Mouse (Mus musculus) embryonic fibroblast, embryonic 13.5 days (primary cell): ENCODE data around the gene Serf2. TPM values are rescaled to one million over a fixed set of nuclear protein-coding genes. Genes with fewer than 3 reads are reported as not detected.
A peak's percentile ranks its signal among the peaks of the same experiment; 100 is the strongest.
"Not testable (repeated sequence)": the region's sequence is repeated elsewhere in the genome, so short reads cannot be mapped to it uniquely, and the experiment has no call there.

Source experiments
- H3K27ac ChIP-seq: 2 replicates; pipeline ENCODE4 v1.5.1; 2012; ENCODE audit warnings: low read length, control low read depth, inconsistent platforms; ENCODE audit not compliant: insufficient read depth
- H3K4me1 ChIP-seq: 2 replicates; pipeline ENCODE4 v1.6.1; 2011; ENCODE audit warnings: low read length; ENCODE audit not compliant: control insufficient read depth, insufficient read depth
- H3K4me3 ChIP-seq: 2 replicates; pipeline ENCODE4 v1.5.1; 2011; ENCODE audit warnings: mild to moderate bottlenecking, control low read depth, low read length; ENCODE audit not compliant: insufficient read depth
- CTCF ChIP-seq: IDR thresholded peaks from 2 replicates; pipeline ENCODE4 v1.5.1; 2011; ENCODE audit warnings: mild to moderate bottlenecking, control low read depth, low read length, moderate library complexity, borderline replicate concordance; ENCODE audit not compliant: insufficient read depth
- POLR2A ChIP-seq: IDR thresholded peaks from 2 replicates; pipeline ENCODE4 v1.6.1; 2011; ENCODE audit warnings: low read depth, mild to moderate bottlenecking, control low read depth, low read length, moderate library complexity
- polyA plus RNA-seq: library from polyadenylated mRNA; stranded (reverse); fragments of >200 nt; gene quantifications from 2 replicates; pipeline ENCODE4 v1.2.4, GENCODE M21; 2011; ENCODE audit warnings: low read depth; ENCODE audit not compliant: missing spikeins, insufficient read length

The Serf2 gene
- polyA plus RNA-seq, 1 experiment = 553 TPM

GRCm38 (mm10) chr2:121483576-121483975, 34.6 kb downstream of the Serf2 start:
- TF ChIP-seq POLR2A (no peak), CTCF (no peak)
- H3K4me3 ChIP-seq = no peak overlapping the region
- H3K27ac ChIP-seq = no peak overlapping the region
- H3K4me1 ChIP-seq = no peaks in the 10 kb centered on the region

GRCm38 (mm10) chr2:121484403-121484802, 35.4 kb downstream of the Serf2 start:
- not testable (repeated sequence) for H3K4me1 ChIP-seq, H3K4me3 ChIP-seq, H3K27ac ChIP-seq

GRCm38 (mm10) chr2:121501550-121501949, 52.6 kb downstream of the Serf2 start:
- not testable (repeated sequence) for H3K4me3 ChIP-seq, H3K4me1 ChIP-seq

GRCm38 (mm10) chr2:121505942-121506882, 57.2 kb downstream of the Serf2 start, which contains the start of the genes Mfap1a and Wdr76:
Mfap1a (minus strand) TSS chr2:121506665.
Wdr76 (plus strand) TSS chr2:121506723.
- H3K4me1 ChIP-seq, H3K27ac ChIP-seq: not testable (repeated sequence)
- TF ChIP-seq POLR2A = peak; percentile 96
- peak within 1 kb of the TSS; percentile 52 for H3K4me3 ChIP-seq

More at GRCm38 (mm10) chr2:121501550-121501949, 52.6 kb downstream of the Serf2 start:
- H3K27ac ChIP-seq = not testable (repeated sequence)

- Histone ChIP-seq H3K4me3 (peak overlapping the region; percentile 52), H3K4me1 (peaks cover 2% of the 10 kb centered on the region; the same call in 1 of the 2 replicates), H3K27ac (no peak overlapping the region)
- TF ChIP-seq POLR2A (no peak), CTCF (no peak)
These were observed 58.4 kb downstream of the Serf2 start for GRCm38 (mm10) chr2:121507173-121507950.

Other genes with a start within 250 kb of the Serf2 start
- gene Trp53bp1, start 177.8 kb upstream of the Serf2 start, polyA plus RNA-seq = 54.5 and 61.5 TPM in 2 replicates
- gene Map1a, start 159.6 kb upstream of the Serf2 start, polyA plus RNA-seq = 61.1 and 75.0 TPM in 2 replicates
- gene Ppip5k1, start 93.8 kb upstream of the Serf2 start, polyA plus RNA-seq = 8.4 and 9.0 TPM in 2 replicates
- gene Ckmt1, start 91.5 kb upstream of the Serf2 start, polyA plus RNA-seq = not detected in 2 replicates
- not detected in 2 replicates for gene Strc, start 62.0 kb upstream of the Serf2 start, polyA plus RNA-seq
- 1,111 and 1,129 TPM in 2 replicates for gene Pdia3, start 35.4 kb upstream of the Serf2 start, polyA plus RNA-seq
- 1.5 and 2.8 TPM in 2 replicates for gene Catsper2, start 35.4 kb upstream of the Serf2 start, polyA plus RNA-seq
- not detected in 2 replicates for gene Ell3, start 4.9 kb upstream of the Serf2 start, polyA plus RNA-seq
- gene Hypk, start 4.1 kb downstream of the Serf2 start, polyA plus RNA-seq = 80.6 and 86.4 TPM in 2 replicates
- gene Serinc4, start 7.6 kb downstream of the Serf2 start, polyA plus RNA-seq = 0.63 TPM in 1 of 2 replicates, not detected in the other
- gene Mfap1b, start 24.9 kb downstream of the Serf2 start, polyA plus RNA-seq = 24.7 and 28.7 TPM in 2 replicates
- 27.8 and 31.9 TPM in 2 replicates for gene Mfap1a, start 57.5 kb downstream of the Serf2 start, polyA plus RNA-seq
- 6.6 and 8.6 TPM in 2 replicates for gene Wdr76, start 57.5 kb downstream of the Serf2 start, polyA plus RNA-seq